Mouse (Mus musculus) cerebellum, adult 2 months (tissue): ENCODE results near the gene Mbnl1.

Source experiments
- CTCF ChIP-seq: fragments of 200-500 bp; IDR thresholded peaks from 2 replicates; pipeline ENCODE4 v1.5.1; 2011; ENCODE audit warnings: low read depth, mild to moderate bottlenecking, control low read depth, low read length, moderate library complexity, borderline replicate concordance; ENCODE audit not compliant: insufficient read depth
- POLR2A ChIP-seq: fragments of 200-500 bp; IDR thresholded peaks from 2 replicates; pipeline ENCODE4 v1.6.1; 2011; ENCODE audit warnings: low read length, control low read depth, borderline replicate concordance; ENCODE audit not compliant: insufficient read depth

- TF ChIP-seq POLR2A (no peak), CTCF (no peak)
These were observed 147.6 kb downstream of the Mbnl1 start for GRCm38 (mm10) chr3:60620236-60620635.
